Mouse (Mus musculus) bone marrow macrophage, adult 2 months (primary cell): ENCODE data around the gene Sf3b2.

ENCODE experiments used
- CTCF ChIP-seq: IDR thresholded peaks from 2 replicates; pipeline ENCODE4 v1.5.1; 2012; ENCODE audit warnings: low read depth, mild to moderate bottlenecking, low read length, moderate library complexity
- POLR2A ChIP-seq: IDR thresholded peaks from 2 replicates; pipeline ENCODE4 v1.6.1; 2012; ENCODE audit warnings: mild to moderate bottlenecking, low read depth, low read length, borderline replicate concordance

- no peak for TF ChIP-seq CTCF
- TF ChIP-seq POLR2A, result no peak
These were observed 22.2 kb downstream of the Sf3b2 start, which contains the start of gene Pacs1 for GRCm38 (mm10) chr19:5272801-5273733.
